In the genomic region with DNA sequence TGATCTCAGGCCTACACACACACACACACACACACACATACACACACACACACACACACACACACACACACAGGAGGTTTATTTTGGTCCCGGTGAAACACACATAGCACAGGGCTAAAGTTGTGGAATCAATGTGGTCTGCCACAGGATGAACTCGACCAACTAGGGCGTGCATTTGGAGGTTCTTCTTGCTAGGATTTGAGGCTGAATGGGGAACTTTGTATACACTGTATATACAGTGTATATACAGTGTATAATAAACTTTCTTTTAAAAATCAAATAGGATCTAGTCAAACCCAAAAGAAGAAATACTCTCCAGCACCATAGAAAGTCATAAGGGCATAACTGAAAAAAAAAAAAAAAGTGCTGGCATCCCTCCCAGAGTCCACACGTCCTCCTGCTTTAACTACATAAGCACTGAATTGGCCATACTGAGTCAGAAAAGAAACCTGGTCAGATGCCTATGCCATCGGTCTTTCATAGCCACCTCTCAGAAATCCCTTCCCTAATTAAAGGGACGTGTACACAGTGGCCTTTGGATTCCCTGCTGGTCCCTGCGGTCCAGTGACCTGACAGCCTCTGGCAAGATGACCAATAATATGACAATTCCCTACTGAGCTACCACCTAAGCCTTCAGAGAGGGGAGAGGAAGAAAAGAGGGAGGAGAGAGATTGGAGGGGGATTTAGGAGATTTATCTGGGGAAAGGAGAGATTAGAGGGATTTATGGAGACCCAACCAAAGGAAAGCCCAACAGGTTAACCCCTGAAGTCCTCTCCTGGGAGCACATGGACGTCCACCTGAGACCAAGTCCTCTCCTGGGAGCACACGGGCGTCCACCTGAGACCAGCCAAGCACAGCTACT, we compare ENCODE assay signal across 27 mouse cellular contexts. TPM values are rescaled to one million over a fixed set of nuclear protein-coding genes. Genes with fewer than 3 reads are reported as not detected.
DNase-seq lines count a peak whose midpoint lies in the region; ATAC-seq and TF ChIP-seq lines count a peak whose summit lies in the region.
"Had no signal": no experiment of that assay in that cellular context is flagged by ENCODE, and none has a peak within 500 bp of the region (broad histone marks: within the 10 kb centered on the region; RNA-seq: fewer than 3 reads in every experiment).

No protein-coding gene starts in this region.

- ATAC-seq in intestine, embryonic 14.5 days (replicated peaks; ENCODE audit: low FRiP score, low TSS enrichment, low read depth), result no peak
- no peak for ATAC-seq in intestine, postnatal 0 days
- ATAC-seq in stomach, embryonic 14.5 days (ENCODE audit: insufficient number of reproducible peaks, insufficient read depth, low FRiP score, low read depth), result peak; percentile 26; the same call in 1 of the 2 replicates
- ATAC-seq in stomach, postnatal 0 days (ENCODE audit: low FRiP score, low TSS enrichment), result no peak
- no peak for ATAC-seq in hindbrain, embryonic 12.5 days (ENCODE audit: low FRiP score)
- ATAC-seq in megakaryocyte, adult 5-6 weeks (ENCODE audit: poor library complexity, severe bottlenecking), result no peak
- ATAC-seq: CD4-positive, CD25-positive, alpha-beta regulatory T cell, adult 4 months; inflammation-experienced regulatory T-cells, adult 6 months had no signal

- H3K27me3 ChIP-seq in intestine, embryonic 14.5 days (replicated peaks; ENCODE audit: control insufficient read depth, insufficient read depth, low read length), result peaks cover 6% of the 10 kb centered on the region; the same call in 1 of the 2 replicates
- no peaks in the 10 kb centered on the region for H3K27me3 ChIP-seq in intestine, postnatal 0 days (replicated peaks; ENCODE audit: control insufficient read depth, insufficient read depth, low read length)
- no peaks in the 10 kb centered on the region for H3K27me3 ChIP-seq in stomach, embryonic 14.5 days (ENCODE audit: control insufficient read depth, insufficient read depth, low read length)
- H3K27me3 ChIP-seq in stomach, postnatal 0 days (ENCODE audit: control insufficient read depth, insufficient read depth, low read length), result no peaks in the 10 kb centered on the region
- peaks cover 22% of the 10 kb centered on the region for H3K27me3 ChIP-seq in hindbrain, embryonic 12.5 days
- H3K27me3 ChIP-seq: neural tube, embryonic 15.5 days had no signal

- 57% methylated on average over 10 of the region's 10 CpGs for WGBS in intestine, embryonic 14.5 days
- 49% methylated on average over 10 of the region's 10 CpGs for WGBS in intestine, postnatal 0 days
- 54% methylated on average over 10 of the region's 10 CpGs for WGBS in stomach, embryonic 14.5 days
- 43% methylated on average over 10 of the region's 10 CpGs for WGBS in stomach, postnatal 0 days
- 75% methylated on average over 10 of the region's 10 CpGs for WGBS in hindbrain, embryonic 12.5 days

- no peak for TF ChIP-seq CTCF in intestine, postnatal 0 days (IDR thresholded peaks at IDR 0.05; ENCODE audit: low read depth)
- TF ChIP-seq CTCF in stomach, postnatal 0 days (IDR thresholded peaks at IDR 0.05; ENCODE audit: low read depth), result no peak

- H3K4me1 ChIP-seq in intestine, embryonic 14.5 days (replicated peaks; ENCODE audit: control insufficient read depth, insufficient read depth, low read length), result peaks cover 11% of the 10 kb centered on the region; the same call in 1 of the 2 replicates
- peaks cover 4% of the 10 kb centered on the region; the same call in 1 of the 2 replicates for H3K4me1 ChIP-seq in intestine, postnatal 0 days (replicated peaks; ENCODE audit: control insufficient read depth, insufficient read depth, low read length)
- peaks cover 11% of the 10 kb centered on the region; the same call in 1 of the 2 replicates for H3K4me1 ChIP-seq in stomach, embryonic 14.5 days (ENCODE audit: control insufficient read depth, insufficient read depth, low read length)
- peaks cover 5% of the 10 kb centered on the region; the same call in 1 of the 2 replicates for H3K4me1 ChIP-seq in stomach, postnatal 0 days (replicated peaks; ENCODE audit: control insufficient read depth, insufficient read depth)
- peaks cover 7% of the 10 kb centered on the region; the same call in 1 of the 2 replicates for H3K4me1 ChIP-seq in hindbrain, embryonic 12.5 days

- H3K36me3 ChIP-seq in intestine, embryonic 14.5 days (ENCODE audit: control insufficient read depth, insufficient read depth, low read length), result no peaks in the 10 kb centered on the region
- no peaks in the 10 kb centered on the region for H3K36me3 ChIP-seq in intestine, postnatal 0 days (ENCODE audit: control insufficient read depth, insufficient read depth)
- no peaks in the 10 kb centered on the region for H3K36me3 ChIP-seq in stomach, embryonic 14.5 days (ENCODE audit: control insufficient read depth, insufficient read depth, low read length)
- no peaks in the 10 kb centered on the region for H3K36me3 ChIP-seq in stomach, postnatal 0 days (ENCODE audit: control insufficient read depth, insufficient read depth, low read length)
- no peaks in the 10 kb centered on the region for H3K36me3 ChIP-seq in hindbrain, embryonic 12.5 days
- H3K36me3 ChIP-seq: heart, embryonic 15.5 days; limb, embryonic 10.5 days; midbrain, embryonic 12.5 days; neural tube, embryonic 15.5 days had no signal

- no peak overlapping the region for H3K9ac ChIP-seq in intestine, embryonic 14.5 days (ENCODE audit: low read length)
- no peak overlapping the region for H3K9ac ChIP-seq in intestine, postnatal 0 days (ENCODE audit: low read depth, low read length)
- no peak overlapping the region for H3K9ac ChIP-seq in stomach, embryonic 14.5 days (replicated peaks; ENCODE audit: low read depth, low read length)
- no peak overlapping the region for H3K9ac ChIP-seq in stomach, postnatal 0 days (ENCODE audit: low read length)
- no peak overlapping the region for H3K9ac ChIP-seq in hindbrain, embryonic 12.5 days
- H3K9ac ChIP-seq: heart, embryonic 15.5 days; hindbrain, embryonic 14.5 days; midbrain, embryonic 12.5 days; neural tube, embryonic 15.5 days had no signal

- no peak overlapping the region for H3K4me3 ChIP-seq in intestine, embryonic 14.5 days (ENCODE audit: low read depth, low read length)
- H3K4me3 ChIP-seq in intestine, postnatal 0 days (ENCODE audit: low read depth, low read length), result no peak overlapping the region
- H3K4me3 ChIP-seq in stomach, embryonic 14.5 days (ENCODE audit: low read depth, low read length), result no peak overlapping the region
- H3K4me3 ChIP-seq in stomach, postnatal 0 days (ENCODE audit: low read depth, low read length), result no peak overlapping the region
- no peak overlapping the region for H3K4me3 ChIP-seq in hindbrain, embryonic 12.5 days
- H3K4me3 ChIP-seq: heart, adult 2 months; heart, embryonic 15.5 days; layer of hippocampus, adult 2 months; limb, embryonic 10.5 days; midbrain, embryonic 12.5 days; neural tube, embryonic 15.5 days had no signal

- H3K27ac ChIP-seq in intestine, embryonic 14.5 days (ENCODE audit: low read depth), result peak overlapping the region; percentile 16; the same call in 1 of the 2 replicates
- H3K27ac ChIP-seq in intestine, postnatal 0 days (ENCODE audit: low read depth, low read length), result no peak overlapping the region
- H3K27ac ChIP-seq in stomach, embryonic 14.5 days (ENCODE audit: low read length), result peak overlapping the region; percentile 72; the same call in 1 of the 2 replicates
- H3K27ac ChIP-seq in stomach, postnatal 0 days (replicated peaks), result no peak overlapping the region
- H3K27ac ChIP-seq in hindbrain, embryonic 12.5 days, result no peak overlapping the region
- H3K27ac ChIP-seq: heart, adult 2 months; heart, embryonic 15.5 days; hindbrain, embryonic 14.5 days; layer of hippocampus, adult 2 months; limb, embryonic 10.5 days; midbrain, embryonic 12.5 days; neural tube, embryonic 15.5 days had no signal

- TF ChIP-seq EP300 in stomach, postnatal 0 days (optimal IDR thresholded peaks at IDR 0.05), result no peak

- no peaks in the 10 kb centered on the region for H3K9me3 ChIP-seq in intestine, embryonic 14.5 days (ENCODE audit: control insufficient read depth, low read length)
- H3K9me3 ChIP-seq in intestine, postnatal 0 days (ENCODE audit: control insufficient read depth), result no peaks in the 10 kb centered on the region
- no peaks in the 10 kb centered on the region for H3K9me3 ChIP-seq in stomach, embryonic 14.5 days (ENCODE audit: control insufficient read depth, low read depth, low read length)
- no peaks in the 10 kb centered on the region for H3K9me3 ChIP-seq in stomach, postnatal 0 days (ENCODE audit: control insufficient read depth, low read length)
- no peaks in the 10 kb centered on the region for H3K9me3 ChIP-seq in hindbrain, embryonic 12.5 days (replicated peaks)
- H3K9me3 ChIP-seq: heart, embryonic 15.5 days; limb, embryonic 10.5 days; midbrain, embryonic 12.5 days; neural tube, embryonic 15.5 days had no signal

- H3K4me2 ChIP-seq in intestine, embryonic 14.5 days (ENCODE audit: low read length), result no peak overlapping the region
- no peak overlapping the region for H3K4me2 ChIP-seq in intestine, postnatal 0 days (replicated peaks; ENCODE audit: low read depth)
- H3K4me2 ChIP-seq in stomach, embryonic 14.5 days (replicated peaks; ENCODE audit: low read depth, low read length), result no peak overlapping the region
- H3K4me2 ChIP-seq in stomach, postnatal 0 days (replicated peaks; ENCODE audit: low read depth), result no peak overlapping the region
- H3K4me2 ChIP-seq in hindbrain, embryonic 12.5 days (replicated peaks), result no peak overlapping the region
- H3K4me2 ChIP-seq: heart, embryonic 15.5 days; hindbrain, embryonic 14.5 days; midbrain, embryonic 12.5 days; neural tube, embryonic 15.5 days had no signal

- DNase-seq in intestine, embryonic 14.5 days (ENCODE audit: low spot score), result no peak
- no peak for DNase-seq in stomach, postnatal 0 days (ENCODE audit: low spot score)
- peak; percentile 80 for DNase-seq in retina, postnatal 1 day
- DNase-seq: adrenal gland, postnatal 14 days; cerebellum, adult 9-10 months; gastrocnemius, postnatal 36 days; heart, adult 2 months; heart, postnatal 36 days; kidney, adult 8-10 months; kidney, postnatal 14 days; liver; right cerebral cortex, postnatal 25 days; spleen, adult 18-20 months; thymus, adult 18-20 months; thymus, postnatal 36 days had no signal

RNA-seq across cellular contexts. Expression of gene Camk1d, which starts 6.2 kb away (rescaled TPM):
- 20.7 and 21.1 TPM in 2 replicates for polyA plus RNA-seq in intestine, embryonic 14.5 days (2014; fragmentation: Nextera tagmentation; extraction: Ambion mirVana)
- polyA plus RNA-seq in intestine, postnatal 0 days (2015; fragmentation: Nextera tagmentation; extraction: Ambion mirVana), result 11.3 and 14.0 TPM in 2 replicates
- polyA plus RNA-seq in stomach, embryonic 14.5 days (2014; fragmentation: Nextera tagmentation; extraction: Ambion mirVana), result 19.1 and 20.5 TPM in 2 replicates
- 6.7 and 8.4 TPM in 2 replicates for polyA plus RNA-seq in stomach, postnatal 0 days (2015; fragmentation: Nextera tagmentation; extraction: Ambion mirVana)
- 3.3 and 4.1 TPM in 2 replicates for polyA plus RNA-seq in hindbrain, embryonic 12.5 days (2016; fragmentation: Nextera tagmentation; extraction: Ambion mirVana)
- 56.3 and 62.1 TPM in 2 replicates for total RNA-seq in megakaryocyte, adult 5-6 weeks (2015)
- 31.3 and 45.6 TPM in 2 replicates for total RNA-seq in megakaryocyte, adult 5-6 weeks (2017)

Comparison
In these comparisons a context has a peak if more than half of its experiments do, and no peak if none do; other contexts are left out.
1. H3K27ac ChIP-seq: peak in intestine, embryonic 14.5 days (single experiment) and stomach, embryonic 14.5 days (single experiment); none in intestine, postnatal 0 days (single experiment), stomach, postnatal 0 days (single experiment) and hindbrain, embryonic 12.5 days (single experiment).